In the genomic region with DNA sequence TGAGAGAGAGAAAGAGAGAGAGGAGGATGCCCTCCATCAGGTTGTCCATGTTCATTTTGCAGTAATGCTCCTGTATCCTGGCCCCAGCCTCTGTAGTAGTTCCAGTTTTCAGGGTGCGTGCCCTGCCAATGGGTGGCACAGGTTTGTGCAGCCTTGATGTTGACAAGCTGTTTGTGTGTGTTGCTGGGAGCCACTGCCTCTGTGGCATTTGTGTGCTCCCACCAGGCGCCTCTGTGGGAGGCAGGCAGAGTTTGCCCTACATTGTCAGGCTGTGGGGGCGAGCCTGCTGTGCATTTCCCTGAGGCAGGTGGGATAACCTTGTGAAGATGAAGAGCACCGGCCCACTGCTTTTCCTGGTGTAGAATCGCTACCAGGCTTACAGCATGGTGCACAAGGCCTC, we compare ENCODE assay signal across 30 mouse cellular contexts. TPM values are rescaled to one million over a fixed set of nuclear protein-coding genes. Genes with fewer than 3 reads are reported as not detected.
A peak's percentile ranks its signal among the peaks of the same experiment; 100 is the strongest.
DNase-seq lines count a peak whose midpoint lies in the region; ATAC-seq lines count a peak whose summit lies in the region.
"Had no signal": no experiment of that assay in that cellular context is flagged by ENCODE, and none has a peak within 500 bp of the region (broad histone marks: within the 10 kb centered on the region; RNA-seq: fewer than 3 reads in every experiment).

No protein-coding gene starts in this region.

- no peak overlapping the region for H3K4me3 ChIP-seq in heart, embryonic 11.5 days (ENCODE audit: low read depth, low read length)
- no peak overlapping the region for H3K4me3 ChIP-seq in heart, embryonic 16.5 days (ENCODE audit: low read length)
- H3K4me3 ChIP-seq: embryonic facial prominence, embryonic 13.5 days; forebrain, embryonic 10.5 days; forebrain, embryonic 15.5 days; left cerebral cortex, adult 2 months; liver, embryonic 13.5 days; megakaryocyte, embryonic 14.5 days; neural tube, embryonic 15.5 days had no signal

- H3K36me3 ChIP-seq in heart, embryonic 11.5 days (ENCODE audit: control insufficient read depth, insufficient read depth, low read length), result no peaks in the 10 kb centered on the region
- no peaks in the 10 kb centered on the region for H3K36me3 ChIP-seq in heart, embryonic 16.5 days (ENCODE audit: control insufficient read depth, insufficient read depth)
- H3K36me3 ChIP-seq: forebrain, embryonic 10.5 days; forebrain, embryonic 15.5 days; liver, embryonic 13.5 days; neural tube, embryonic 15.5 days had no signal

- H3K27ac ChIP-seq in heart, embryonic 11.5 days (ENCODE audit: low read depth, low read length), result no peak overlapping the region
- H3K27ac ChIP-seq in heart, embryonic 16.5 days (ENCODE audit: low read length), result peak overlapping the region; percentile 19; the same call in 1 of the 2 replicates
- H3K27ac ChIP-seq: embryonic facial prominence, embryonic 13.5 days; forebrain, embryonic 10.5 days; forebrain, embryonic 15.5 days; hindbrain, embryonic 14.5 days; left cerebral cortex, adult 2 months; liver, embryonic 13.5 days; neural tube, embryonic 15.5 days had no signal

- DNase-seq in heart, adult 11 months, result peak; percentile 82
- DNase-seq in heart, adult 8-10 months (ENCODE audit: low spot score), result no peak
- peak; percentile 29 to 37 for DNase-seq in right cerebral cortex, adult 2 months (ENCODE audit: low spot score in 2 of 2)
- no peak for DNase-seq in right cerebral cortex, postnatal 14 days
- peak; percentile 15 for DNase-seq in telencephalon, adult 2 months (ENCODE audit: low read depth, low spot score)
- DNase-seq: adrenal gland, postnatal 25 days; cerebellum, adult 18-20 months; cerebellum, postnatal 10 days; gastrocnemius, postnatal 36 days; kidney, adult 9 months; kidney, postnatal 10 days; liver, embryonic 13.5 days; lung, adult 18-20 months; lung, postnatal 4 days; midbrain, embryonic 14.5 days; thymus, adult 2 months; thymus, postnatal 36 days had no signal

- no peak overlapping the region for H3K4me2 ChIP-seq in heart, embryonic 11.5 days
- no peak overlapping the region for H3K4me2 ChIP-seq in heart, embryonic 16.5 days (ENCODE audit: low read depth, low read length)
- H3K4me2 ChIP-seq: embryonic facial prominence, embryonic 13.5 days; forebrain, embryonic 15.5 days; hindbrain, embryonic 14.5 days; liver, embryonic 13.5 days; neural tube, embryonic 15.5 days had no signal

- ATAC-seq in heart, embryonic 11.5 days (replicated peaks; ENCODE audit: insufficient number of reproducible peaks, low FRiP score, low TSS enrichment), result no peak
- no peak for ATAC-seq in heart, embryonic 16.5 days (replicated peaks; ENCODE audit: extremely low read depth, insufficient read depth, low FRiP score)
- ATAC-seq: CD4-positive, CD25-positive, alpha-beta regulatory T cell, adult 4 months; forebrain, embryonic 15.5 days; intestine, postnatal 0 days; lung, postnatal 0 days had no signal

- peaks cover 27% of the 10 kb centered on the region for H3K4me1 ChIP-seq in heart, embryonic 11.5 days (ENCODE audit: control insufficient read depth, insufficient read depth, low read length)
- peaks cover 48% of the 10 kb centered on the region for H3K4me1 ChIP-seq in heart, embryonic 16.5 days (ENCODE audit: control insufficient read depth, insufficient read depth, low read length)
- H3K4me1 ChIP-seq: liver, embryonic 13.5 days; neural tube, embryonic 15.5 days had no signal

- H3K9me3 ChIP-seq in heart, embryonic 11.5 days (replicated peaks; ENCODE audit: control insufficient read depth, low read length), result no peaks in the 10 kb centered on the region
- no peaks in the 10 kb centered on the region for H3K9me3 ChIP-seq in heart, embryonic 16.5 days (replicated peaks; ENCODE audit: control insufficient read depth, low read length)
- H3K9me3 ChIP-seq: embryonic facial prominence, embryonic 13.5 days; forebrain, embryonic 10.5 days; forebrain, embryonic 15.5 days; liver, embryonic 13.5 days; megakaryocyte, embryonic 14.5 days; neural tube, embryonic 15.5 days had no signal

- H3K9ac ChIP-seq in heart, embryonic 11.5 days (ENCODE audit: low read depth, low read length), result no peak overlapping the region
- 0 out of 2 replicates have a peak overlapping the region, but pooled peaks have one; percentile 9 for H3K9ac ChIP-seq in heart, embryonic 16.5 days (ENCODE audit: low read length)
- H3K9ac ChIP-seq: embryonic facial prominence, embryonic 13.5 days; forebrain, embryonic 15.5 days; hindbrain, embryonic 14.5 days; liver, embryonic 13.5 days; neural tube, embryonic 15.5 days had no signal

- 67% methylated on average over 5 of the region's 5 CpGs for WGBS in heart, embryonic 11.5 days (ENCODE audit: insufficient replicate concordance)
- 72% methylated on average over 5 of the region's 5 CpGs for whole genome bisulfite sequencing in heart, embryonic 16.5 days

- no peaks in the 10 kb centered on the region for H3K27me3 ChIP-seq in heart, embryonic 11.5 days (ENCODE audit: control insufficient read depth, insufficient read depth, low read length)
- no peaks in the 10 kb centered on the region for H3K27me3 ChIP-seq in heart, embryonic 16.5 days (ENCODE audit: control insufficient read depth, insufficient read depth, low read length)
- H3K27me3 ChIP-seq: embryonic facial prominence, embryonic 13.5 days; forebrain, embryonic 15.5 days; liver, embryonic 13.5 days; neural tube, embryonic 15.5 days had no signal

RNA-seq across cellular contexts. Expression of a gene that starts 37.8 kb away (rescaled TPM):
- 8.9 and 13.1 TPM in 2 replicates for polyA plus RNA-seq in heart, embryonic 11.5 days (2014; fragmentation: Nextera tagmentation; extraction: Ambion mirVana)
- 16.1 and 17.8 TPM in 2 replicates for polyA plus RNA-seq in heart, embryonic 16.5 days (2015; fragmentation: Nextera tagmentation; extraction: Ambion mirVana)
- 10 to 100 TPM; 60.6 to 71.1 (median 65.1) TPM for total RNA-seq in heart, adult 8-10 months (2022)
- total RNA-seq: monocyte, adult 5-6 weeks had no signal
- polyA plus RNA-seq: CD4-positive, CD25-positive, alpha-beta regulatory T cell, adult 4 months had no signal

Comparison
In these comparisons a context has a peak if more than half of its experiments do, and no peak if none do; other contexts are left out.
1. DNase-seq: peak in heart, adult 11 months (single experiment), right cerebral cortex, adult 2 months (2 of 2) and telencephalon, adult 2 months (single experiment); none in heart, adult 8-10 months (single experiment) and right cerebral cortex, postnatal 14 days (single experiment).